Mouse (Mus musculus) forebrain, embryonic 14.5 days (tissue): ENCODE results near the gene Hoxa9. TPM values are rescaled to one million over a fixed set of nuclear protein-coding genes. Genes with fewer than 3 reads are reported as not detected.

Source experiments
- ATAC-seq: fragments of 200-750 bp; cut with Nextera tagmentation; 2 replicates; pipeline ENCODE4 v1.8.0; 2017; ENCODE audit warnings: mild to moderate bottlenecking, moderate library complexity
- DNase-seq: peaks from one replicate; pipeline ENCODE4 v3.0.0-alpha.2; 2015; ENCODE audit warnings: low spot score
- H3K27ac ChIP-seq: fragments of 300-500 bp; sonication (generic); 2 replicates; pipeline ENCODE4 v1.5.1; 2014; ENCODE audit warnings: low read depth, mild to moderate bottlenecking, control low read depth, low read length, moderate library complexity
- H3K27me3 ChIP-seq: fragments of 300-500 bp; sonication (generic); replicated peaks from 2 replicates; pipeline ENCODE4 v1.6.1; 2014; ENCODE audit warnings: low read length, control low read depth, mixed read lengths; ENCODE audit not compliant: control insufficient read depth, insufficient read depth
- H3K36me3 ChIP-seq: fragments of 300-500 bp; sonication (generic); 2 replicates; pipeline ENCODE4 v1.6.1; 2014; ENCODE audit warnings: low read length, control low read depth; ENCODE audit not compliant: control insufficient read depth, insufficient read depth
- H3K4me1 ChIP-seq: fragments of 300-500 bp; sonication (generic); 2 replicates; pipeline ENCODE4 v1.6.1; 2014; ENCODE audit warnings: antibody characterized with exemption, low read length, control low read depth; ENCODE audit not compliant: control insufficient read depth, insufficient read depth
- H3K4me2 ChIP-seq: fragments of 300-500 bp; sonication (generic); 2 replicates; pipeline ENCODE4 v1.6.1; 2014; ENCODE audit warnings: mild to moderate bottlenecking, control low read depth, low read length
- H3K4me3 ChIP-seq: fragments of 300-500 bp; sonication (generic); 2 replicates; pipeline ENCODE4 v1.5.1; 2014; ENCODE audit warnings: low read depth, low read length, control low read depth
- H3K9ac ChIP-seq: fragments of 300-500 bp; sonication (generic); 2 replicates; pipeline ENCODE4 v1.6.1; 2014; ENCODE audit warnings: mild to moderate bottlenecking, low read length, control low read depth, moderate library complexity
- H3K9me3 ChIP-seq: fragments of 300-500 bp; sonication (generic); replicated peaks from 2 replicates; pipeline ENCODE4 v1.6.1; 2016; ENCODE audit warnings: low read length, control low read depth, mixed read lengths; ENCODE audit not compliant: control insufficient read depth
- WGBS: fragments of 180-500 bp; shearing (Covaris S2); extraction: QIAGEN DNeasy Blood & Tissue Kit; methylation state at CpG from one replicate; pipeline ENCODE4 v1.1.7; 2014; 5-methylcytosine and 5-hydroxymethylcytosine counted together
- polyA plus RNA-seq: library from polyadenylated mRNA; unstranded; fragments of >200 nt; fragmentation: Nextera tagmentation; extraction: Ambion mirVana; gene quantifications from 2 replicates; pipeline ENCODE4 v1.2.1, GENCODE M21; 2014

Hoxa9 gene
- polyA plus RNA-seq = not detected in 2 replicates

DNA sequence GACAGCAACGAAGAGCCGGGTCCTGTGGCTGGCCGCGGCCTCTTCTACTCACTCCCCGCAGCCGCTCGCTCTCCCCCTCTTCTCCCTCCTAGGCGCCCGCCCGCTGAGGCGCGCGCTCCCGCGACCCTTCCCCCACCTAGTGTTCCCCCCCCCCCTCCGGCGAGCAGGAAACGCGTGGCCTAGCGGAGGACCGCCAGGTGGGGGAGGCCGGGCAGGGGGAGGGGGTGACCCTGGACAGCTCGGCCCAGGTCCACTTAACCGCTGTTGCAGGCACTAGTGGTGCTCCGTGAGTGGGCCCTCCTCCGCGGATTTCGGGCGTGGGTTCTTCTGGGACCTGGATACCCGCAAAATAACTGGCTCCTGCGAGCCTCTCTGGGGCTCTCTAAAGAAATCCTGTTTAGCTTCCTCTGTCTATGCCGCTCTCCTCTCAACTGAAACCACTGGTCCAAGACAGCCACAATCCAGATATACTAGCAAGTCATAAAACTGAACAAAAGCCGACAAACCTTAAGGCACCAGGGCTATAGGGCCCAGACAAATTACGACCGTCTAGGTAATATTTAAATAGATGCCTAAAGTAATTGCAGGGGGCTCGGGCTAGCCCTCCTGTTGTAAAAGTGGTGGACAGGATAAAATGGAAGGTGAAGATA lies at the start of gene Hoxa9:
TSS of gene Hoxa9 (minus strand) at position 574 of the 650 bp plus-strand sequence.
- no peak within 1 kb of the TSS for H3K27ac ChIP-seq
- H3K4me1 ChIP-seq = no peaks in the 10 kb centered on the region
- WGBS = 1% methylated on average over 14 of the region's 36 CpGs
- ATAC-seq (no peak), DNase-seq (no peak)
- H3K27me3 ChIP-seq = peaks cover 93% of the 10 kb centered on the region
- no peak within 1 kb of the TSS for H3K9ac ChIP-seq
- H3K36me3 ChIP-seq = no peaks in the 10 kb centered on the region
- H3K4me2 ChIP-seq = no peak within 1 kb of the TSS
- no peak within 1 kb of the TSS for H3K4me3 ChIP-seq
- no peaks in the 10 kb centered on the region for H3K9me3 ChIP-seq

DNA sequence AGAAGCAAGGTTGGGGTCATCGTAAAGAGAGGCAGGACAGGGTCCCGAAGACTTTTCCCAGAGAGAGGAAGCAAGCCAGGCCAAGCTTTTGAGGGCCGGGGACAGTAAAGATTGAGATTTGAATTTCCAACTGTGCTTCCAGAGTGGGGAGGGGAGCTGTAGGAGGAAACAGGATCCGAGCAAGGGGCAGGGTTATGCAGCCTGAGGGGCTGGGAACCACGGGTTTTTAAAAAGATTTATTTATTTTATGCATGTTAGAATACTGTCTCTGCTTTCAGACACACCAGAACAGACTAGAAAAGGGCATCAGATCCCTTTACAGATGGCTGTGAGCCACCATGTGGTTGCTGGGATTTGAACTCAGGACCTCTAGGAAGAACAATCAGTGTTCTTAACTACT lies 46.0 kb upstream of the Hoxa9 start:
- no peak for ATAC-seq
- 9% methylated on average over 5 of the region's 5 CpGs for WGBS

DNA sequence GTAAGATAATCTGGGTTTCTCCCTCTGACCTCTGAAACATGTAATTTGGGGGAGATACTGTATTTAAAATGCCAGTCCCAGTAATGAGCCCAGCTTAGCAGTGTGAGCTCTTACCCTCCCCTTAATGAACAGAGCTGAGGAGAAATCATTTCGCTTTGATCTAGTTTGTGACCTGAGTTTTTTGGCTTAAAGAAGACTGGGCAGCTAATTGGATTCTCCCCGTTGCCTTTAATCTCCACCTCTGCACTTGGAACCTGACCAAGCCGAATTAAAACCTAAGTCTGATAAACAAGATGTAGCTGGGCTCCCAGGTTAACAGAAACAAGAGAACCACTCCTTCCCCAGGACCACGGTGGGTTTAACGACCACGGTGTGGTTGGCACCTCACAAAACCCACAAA lies 45.5 kb upstream of the Hoxa9 start:
- ATAC-seq = no peak
- WGBS = under 1% methylated on average over 6 of the region's 6 CpGs
- H3K36me3 ChIP-seq = no peaks in the 10 kb centered on the region
- no peak overlapping the region for H3K4me2 ChIP-seq
- no peaks in the 10 kb centered on the region for H3K4me1 ChIP-seq
- H3K4me3 ChIP-seq = no peak overlapping the region
- H3K27ac ChIP-seq = no peak overlapping the region
- H3K27me3 ChIP-seq = peaks cover 81% of the 10 kb centered on the region
- DNase-seq = no peak
- H3K9me3 ChIP-seq = no peaks in the 10 kb centered on the region
- no peak overlapping the region for H3K9ac ChIP-seq

More for the DNA sequence above, 46.0 kb upstream of the Hoxa9 start:
- Histone ChIP-seq H3K9ac (no peak overlapping the region), H3K4me1 (no peaks in the 10 kb centered on the region), H3K4me3 (no peak overlapping the region), H3K27me3 (peaks cover 77% of the 10 kb centered on the region), H3K27ac (no peak overlapping the region), H3K36me3 (no peaks in the 10 kb centered on the region), H3K9me3 (no peaks in the 10 kb centered on the region), H3K4me2 (no peak overlapping the region)
- no peak for DNase-seq

DNA sequence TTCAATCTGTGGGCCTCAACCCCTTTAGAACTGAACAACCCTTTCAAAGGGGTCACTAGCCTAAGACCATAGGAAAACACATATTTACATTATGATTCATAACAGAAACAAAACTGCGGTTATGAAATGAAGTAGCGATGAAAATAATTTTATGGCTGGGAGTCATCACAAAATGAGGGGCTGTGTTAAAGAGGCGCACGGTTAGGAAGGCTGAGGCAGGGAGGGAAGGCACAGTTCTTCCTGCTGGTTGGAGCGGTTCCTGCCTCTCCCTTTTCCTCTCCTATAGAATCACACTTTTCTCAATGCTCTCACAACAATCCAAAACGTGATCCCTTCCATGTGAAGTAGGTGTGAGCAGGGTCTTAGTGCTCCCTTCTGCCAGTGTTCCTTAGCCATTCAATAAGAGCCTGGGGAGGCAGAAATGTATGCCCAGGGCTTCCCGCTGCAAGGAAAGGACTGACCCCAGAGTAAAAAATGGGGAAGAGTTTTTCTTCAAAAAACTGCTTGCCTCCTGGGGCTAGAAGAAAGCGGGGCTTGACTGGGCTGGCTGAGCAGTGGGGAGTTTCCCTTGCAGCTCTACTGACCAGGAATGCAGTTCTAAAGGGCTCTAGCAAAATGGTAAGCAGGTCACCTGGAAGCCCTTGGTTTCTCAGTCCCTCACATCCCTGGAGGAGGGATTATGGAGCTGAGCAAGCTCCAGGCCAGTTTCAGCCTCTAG lies 44.8 kb upstream of the Hoxa9 start:
- Histone ChIP-seq H3K9ac (no peak overlapping the region), H3K4me3 (no peak overlapping the region), H3K4me1 (no peaks in the 10 kb centered on the region), H3K27me3 (peaks cover 82% of the 10 kb centered on the region), H3K9me3 (no peaks in the 10 kb centered on the region), H3K27ac (no peak overlapping the region), H3K4me2 (no peak overlapping the region), H3K36me3 (no peaks in the 10 kb centered on the region)
- 6% methylated on average over 8 of the region's 8 CpGs for WGBS
- ATAC-seq (no peak), DNase-seq (no peak)

DNA sequence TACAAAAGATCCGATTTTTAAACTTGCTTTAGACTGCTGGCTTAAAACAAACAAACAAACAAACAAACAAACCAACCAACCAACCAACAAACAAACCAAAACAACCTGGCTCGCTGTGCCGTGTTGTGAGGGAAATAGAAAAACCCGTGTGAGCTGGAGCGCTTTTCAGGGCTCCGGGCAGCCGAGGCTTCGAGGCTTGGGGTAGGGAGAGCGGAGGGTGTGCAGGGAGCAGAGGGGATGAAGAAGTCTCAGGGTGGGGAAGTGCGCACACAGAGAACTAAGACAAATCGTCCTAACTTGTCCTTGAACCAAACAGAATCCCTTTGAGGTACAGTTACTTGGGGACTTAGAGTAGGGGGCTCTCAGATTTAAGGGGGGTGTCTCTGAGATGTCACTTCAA lies 43.7 kb upstream of the Hoxa9 start:
- H3K4me2 ChIP-seq = no peak overlapping the region
- DNase-seq (no peak), ATAC-seq (no peak)
- H3K36me3 ChIP-seq = no peaks in the 10 kb centered on the region
- H3K4me3 ChIP-seq = no peak overlapping the region
- 1% methylated on average over 11 of the region's 11 CpGs for WGBS
- H3K9ac ChIP-seq = no peak overlapping the region
- no peak overlapping the region for H3K27ac ChIP-seq
- H3K4me1 ChIP-seq = no peaks in the 10 kb centered on the region
- H3K9me3 ChIP-seq = no peaks in the 10 kb centered on the region
- H3K27me3 ChIP-seq = peaks cover 93% of the 10 kb centered on the region

DNA sequence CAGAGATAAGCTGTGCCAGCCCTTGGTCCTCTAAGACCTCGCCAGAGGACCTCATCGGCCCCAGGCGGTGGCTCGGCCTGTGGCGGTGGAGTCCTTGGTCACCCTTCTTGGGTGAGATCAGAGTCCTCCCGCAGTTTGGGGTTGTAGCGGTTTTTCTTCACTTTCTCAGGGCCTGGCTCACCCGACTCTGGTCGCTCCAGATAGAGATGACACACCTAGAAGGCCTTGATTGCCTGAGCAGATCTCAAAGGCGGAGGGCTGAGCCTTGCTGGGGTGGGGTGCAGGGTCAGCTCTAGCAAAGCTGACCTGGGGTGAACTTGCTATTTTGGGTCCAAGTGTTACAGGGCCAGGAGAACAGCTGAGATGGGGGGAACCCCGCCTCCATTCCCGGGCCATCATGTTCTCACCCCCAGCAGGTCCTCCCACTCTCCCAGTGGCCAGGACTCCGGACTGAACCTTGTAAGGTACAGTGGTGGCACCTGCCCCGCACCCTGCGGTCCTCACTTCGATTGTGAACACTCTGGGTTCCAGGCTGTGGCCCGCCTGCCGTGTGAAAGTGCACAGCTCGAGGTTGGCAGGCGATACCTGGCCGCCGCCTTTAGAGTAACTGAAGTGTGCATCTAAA lies 42.9 kb upstream of the Hoxa9 start:
- no peak for DNase-seq
- H3K27me3 ChIP-seq = peaks cover 95% of the 10 kb centered on the region
- 1% methylated on average over 22 of the region's 22 CpGs for WGBS

DNA sequence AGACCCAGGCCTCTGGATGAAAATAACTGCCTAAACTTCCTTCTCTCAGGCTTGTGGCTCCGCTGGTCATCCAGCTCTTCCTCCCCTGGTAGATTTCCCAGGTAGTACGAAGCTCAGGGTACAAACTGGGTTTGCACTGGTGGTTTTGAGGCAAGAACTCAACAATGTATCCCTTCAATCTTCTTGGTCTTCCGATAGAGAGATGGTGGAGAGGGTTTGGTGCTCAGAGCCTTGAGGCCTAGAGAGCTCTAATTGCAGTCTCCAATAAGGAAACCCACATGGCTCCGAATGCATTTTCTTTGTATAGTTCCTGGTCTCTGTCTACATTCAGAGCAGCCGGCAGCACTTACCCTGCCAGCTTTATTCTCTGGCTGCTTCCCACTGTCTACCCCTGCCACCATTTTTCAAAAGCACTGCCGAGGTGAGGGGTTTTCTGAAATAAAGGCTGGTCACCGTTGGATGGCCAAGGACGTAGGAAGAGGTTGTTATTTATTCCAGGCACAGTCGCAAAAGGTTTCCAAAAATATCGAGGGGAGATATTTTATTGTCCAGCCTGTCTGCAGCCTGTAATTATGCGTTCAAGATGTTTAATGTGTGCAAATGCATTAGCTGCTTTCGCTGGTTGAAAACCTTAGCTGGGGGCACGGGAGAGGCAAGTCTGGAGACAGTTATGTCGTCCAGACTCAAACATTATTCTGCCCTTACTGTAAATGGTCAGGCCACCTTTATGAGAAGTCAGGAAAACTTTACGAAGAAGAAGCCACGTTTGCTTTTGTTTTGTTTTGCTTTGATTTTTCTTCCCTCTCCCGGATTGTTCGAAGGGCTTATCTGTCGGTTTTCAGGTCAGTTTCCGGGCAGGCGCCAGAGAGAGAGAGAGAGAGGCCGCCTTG lies 42.1 kb upstream of the Hoxa9 start:
- Histone ChIP-seq H3K9ac (no peak overlapping the region), H3K4me1 (no peaks in the 10 kb centered on the region), H3K27me3 (peaks cover 98% of the 10 kb centered on the region), H3K36me3 (no peaks in the 10 kb centered on the region), H3K27ac (no peak overlapping the region), H3K4me2 (no peak overlapping the region), H3K4me3 (no peak overlapping the region), H3K9me3 (no peaks in the 10 kb centered on the region)
- ATAC-seq (no peak), DNase-seq (no peak)
- 3% methylated on average over 21 of the region's 22 CpGs for WGBS

More for the DNA sequence above, 42.9 kb upstream of the Hoxa9 start:
- Histone ChIP-seq H3K4me1 (no peaks in the 10 kb centered on the region), H3K27ac (no peak overlapping the region), H3K36me3 (no peaks in the 10 kb centered on the region), H3K4me3 (no peak overlapping the region), H3K4me2 (no peak overlapping the region), H3K9me3 (no peaks in the 10 kb centered on the region), H3K9ac (no peak overlapping the region)
- ATAC-seq = no peak

DNA sequence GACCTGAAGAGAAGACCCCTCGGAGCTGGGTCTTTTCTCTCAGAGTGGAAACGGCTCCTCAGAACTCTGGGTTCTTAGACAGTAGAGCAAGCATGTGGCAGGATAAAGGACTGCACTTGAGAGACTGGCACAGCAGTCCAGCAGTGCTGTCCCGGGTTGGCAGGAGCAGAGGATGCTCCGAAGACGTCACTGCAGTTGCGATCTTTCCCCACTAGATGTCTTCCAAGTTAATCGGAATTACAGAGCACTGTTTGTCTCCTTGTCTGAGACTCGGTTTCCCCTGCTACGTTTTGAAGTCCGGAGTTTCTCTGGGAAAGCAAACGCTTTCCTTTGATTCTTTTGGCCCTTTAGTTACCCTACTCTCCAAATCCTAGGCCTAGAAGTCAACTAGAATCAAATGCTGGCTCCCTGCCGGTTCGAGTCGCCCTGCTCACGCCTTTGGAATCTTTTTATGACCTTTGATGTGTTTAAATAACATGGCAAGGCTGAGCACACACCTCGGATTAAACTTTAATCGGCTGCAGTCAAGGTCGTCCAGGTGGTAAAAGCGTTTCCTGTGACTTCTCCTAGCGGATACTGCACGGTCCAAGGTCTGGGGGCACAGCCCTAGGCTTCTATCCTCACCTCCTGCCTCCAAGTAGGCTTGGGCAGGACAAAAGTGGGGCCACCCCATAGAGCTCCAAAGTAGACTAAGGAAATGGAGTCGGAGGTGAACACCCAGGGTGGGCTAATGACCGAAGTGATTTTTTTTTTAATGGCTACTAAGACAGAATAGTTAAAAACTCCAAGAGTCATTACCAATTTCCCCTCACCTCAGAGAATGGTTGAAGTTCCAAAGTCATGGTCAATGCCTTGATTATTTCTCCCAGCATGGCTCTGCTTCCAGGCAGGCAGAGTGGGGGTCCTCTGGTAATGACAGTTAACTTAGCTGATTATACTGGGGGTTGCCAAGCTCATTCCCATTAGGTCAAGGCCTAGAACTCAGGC lies 39.9 kb upstream of the Hoxa9 start:
- 0 out of 2 replicates have a peak, but pooled peaks have one; percentile 32 for ATAC-seq
- H3K27ac ChIP-seq = no peak overlapping the region
- H3K4me2 ChIP-seq = no peak overlapping the region
- 3% methylated on average over 23 of the region's 23 CpGs for WGBS
- no peak overlapping the region for H3K4me3 ChIP-seq
- no peak overlapping the region for H3K9ac ChIP-seq
- no peaks in the 10 kb centered on the region for H3K4me1 ChIP-seq
- peaks cover 95% of the 10 kb centered on the region for H3K27me3 ChIP-seq
- no peaks in the 10 kb centered on the region for H3K36me3 ChIP-seq
- DNase-seq = peak; percentile 83
- H3K9me3 ChIP-seq = no peaks in the 10 kb centered on the region
